Mouse (Mus musculus) CH12.LX (cell line): ENCODE data around the gene Gpr84. TPM values are rescaled to one million over a fixed set of nuclear protein-coding genes. Genes with fewer than 3 reads are reported as not detected.

ENCODE experiments used
- DNase-seq: peaks from one replicate; pipeline ENCODE4 v3.0.0-alpha.2; 2013; ENCODE audit errors: extremely low read depth
- H3K27ac ChIP-seq: 2 replicates; pipeline ENCODE4 v1.5.1; 2012; ENCODE audit warnings: low read depth, mild to moderate bottlenecking, control low read depth, moderate library complexity; ENCODE audit not compliant: insufficient read depth
- H3K27me3 ChIP-seq: replicated peaks from 2 replicates; pipeline ENCODE3; 2012; ENCODE audit warnings: inconsistent platforms
- H3K36me3 ChIP-seq, 2 experiments: replicated peaks in 1 of 2; 2 replicates each; pipeline versions ENCODE3 to v1.6.1; 2012; ENCODE audit warnings: inconsistent platforms in 1 of 2, low read length in 1 of 2, mild to moderate bottlenecking in 1 of 2, mixed read lengths in 1 of 2, moderate library complexity in 1 of 2; ENCODE audit not compliant: control insufficient read depth in 1 of 2, insufficient read depth in 1 of 2
- H3K4me1 ChIP-seq, 2 experiments: 2 replicates each; pipeline ENCODE4 v1.6.1; 2012; ENCODE audit warnings: inconsistent platforms in 1 of 2, moderate library complexity in 1 of 2; ENCODE audit not compliant: insufficient read depth in 2 of 2, control insufficient read depth in 1 of 2
- H3K4me2 ChIP-seq: 2 replicates; pipeline ENCODE4 v1.6.1; 2012; ENCODE audit warnings: low read depth, mild to moderate bottlenecking, control low read depth; ENCODE audit not compliant: poor library complexity, insufficient read depth, severe bottlenecking
- H3K4me3 ChIP-seq, 3 experiments: fragments of 150-350 bp in 1 of 3; sonication (generic) in 1 of 3; replicated peaks in 1 of 3; 2 replicates each; pipeline versions ENCODE3 to v1.5.1; 2011 to 2012; ENCODE audit warnings: low read depth in 2 of 3, low read length in 2 of 3, mild to moderate bottlenecking in 2 of 3, moderate library complexity in 2 of 3, control low read depth in 1 of 3, improper control_type of control experiment in 1 of 3, inconsistent platforms in 1 of 3, mixed read lengths in 1 of 3; ENCODE audit not compliant: poor library complexity in 1 of 3
- H3K79me2 ChIP-seq: replicated peaks from 2 replicates; pipeline ENCODE4 v1.6.1; 2012; ENCODE audit warnings: mild to moderate bottlenecking, moderate library complexity; ENCODE audit not compliant: control insufficient read depth, poor library complexity, insufficient read depth, severe bottlenecking; ENCODE audit errors: extremely low read depth
- H3K9ac ChIP-seq: 2 replicates; pipeline ENCODE4 v1.6.1; 2012; ENCODE audit warnings: low read depth, mild to moderate bottlenecking, control low read depth, moderate library complexity; ENCODE audit not compliant: insufficient read depth
- H3K9me3 ChIP-seq: replicated peaks from 2 replicates; pipeline ENCODE3; 2012; ENCODE audit warnings: low read length, inconsistent platforms, mixed read lengths
- BHLHE40 ChIP-seq: IDR thresholded peaks from 2 replicates; pipeline ENCODE4 v1.6.1; 2011; ENCODE audit warnings: mild to moderate bottlenecking, low read depth, low read length, improper control_type of control experiment
- CTCF ChIP-seq, 2 experiments: IDR thresholded peaks in 1 of 2; conservative IDR thresholded peaks in 1 of 2; 2 replicates each; pipeline ENCODE4 v1.5.1; 2011 to 2012; ENCODE audit warnings: low read depth in 2 of 2, low read length in 2 of 2, improper control_type of control experiment in 1 of 2, inconsistent platforms in 1 of 2, mild to moderate bottlenecking in 1 of 2, moderate library complexity in 1 of 2
- E2F4 ChIP-seq: IDR thresholded peaks from 2 replicates; pipeline ENCODE4 v1.6.1; 2011; ENCODE audit warnings: low read depth, low read length, improper control_type of control experiment; ENCODE audit not compliant: insufficient replicate concordance
- ETS1 ChIP-seq: conservative IDR thresholded peaks from 2 replicates; pipeline ENCODE4 v1.6.1; 2012; ENCODE audit warnings: low read depth, mild to moderate bottlenecking, inconsistent platforms, low read length, improper control_type of control experiment, moderate library complexity
- GABPA ChIP-seq: IDR thresholded peaks from 2 replicates; pipeline ENCODE4 v1.6.1; 2012; ENCODE audit warnings: low read depth, low read length, improper control_type of control experiment, inconsistent platforms; ENCODE audit not compliant: insufficient replicate concordance
- IRF4 ChIP-seq: IDR thresholded peaks from 2 replicates; pipeline ENCODE4 v1.6.1; 2014; ENCODE audit warnings: low read depth, mild to moderate bottlenecking, inconsistent platforms, low read length, improper control_type of control experiment
- JUND ChIP-seq: conservative IDR thresholded peaks from 2 replicates; pipeline ENCODE4 v1.6.1; 2011; ENCODE audit warnings: low read depth, low read length, improper control_type of control experiment
- KAT2A ChIP-seq: IDR thresholded peaks from 2 replicates; pipeline ENCODE4 v1.6.1; 2012; ENCODE audit warnings: low read length, improper control_type of control experiment, inconsistent platforms; ENCODE audit not compliant: insufficient replicate concordance
- MAFK ChIP-seq: IDR thresholded peaks from 2 replicates; pipeline ENCODE4 v1.6.1; 2011; ENCODE audit warnings: low read length, improper control_type of control experiment; ENCODE audit not compliant: insufficient replicate concordance
- MAX ChIP-seq: IDR thresholded peaks from 2 replicates; pipeline ENCODE4 v1.6.1; 2011; ENCODE audit warnings: low read length, improper control_type of control experiment
- MAZ ChIP-seq: IDR thresholded peaks from 2 replicates; pipeline ENCODE4 v1.6.1; 2012; ENCODE audit warnings: low read depth, mild to moderate bottlenecking, inconsistent platforms, low read length, improper control_type of control experiment, moderate library complexity
- MEF2A ChIP-seq: IDR thresholded peaks from 2 replicates; pipeline ENCODE4 v1.6.1; 2014; ENCODE audit warnings: low read depth, mild to moderate bottlenecking, inconsistent platforms, low read length, improper control_type of control experiment, borderline replicate concordance
- MXI1 ChIP-seq: IDR thresholded peaks from 2 replicates; pipeline ENCODE4 v1.6.1; 2011; ENCODE audit warnings: mild to moderate bottlenecking, low read depth, low read length, improper control_type of control experiment
- NELFE ChIP-seq: IDR thresholded peaks from 2 replicates; pipeline ENCODE4 v1.6.1; 2011; ENCODE audit warnings: low read depth, low read length, improper control_type of control experiment
- RAD21 ChIP-seq: IDR thresholded peaks from 2 replicates; pipeline ENCODE4 v1.6.1; 2011; ENCODE audit warnings: low read depth, mild to moderate bottlenecking, low read length, improper control_type of control experiment, moderate library complexity
- RCOR1 ChIP-seq: conservative IDR thresholded peaks from 2 replicates; pipeline ENCODE4 v1.6.1; 2012; ENCODE audit warnings: low read depth, mild to moderate bottlenecking, inconsistent platforms, low read length, improper control_type of control experiment
- SMC3 ChIP-seq: IDR thresholded peaks from 2 replicates; pipeline ENCODE4 v1.6.1; 2011; ENCODE audit warnings: low read depth, low read length, improper control_type of control experiment
- TBP ChIP-seq: conservative IDR thresholded peaks from 2 replicates; pipeline ENCODE4 v1.6.1; 2011; ENCODE audit warnings: low read depth, low read length, improper control_type of control experiment
- TCF12 ChIP-seq: IDR thresholded peaks from 2 replicates; pipeline ENCODE4 v1.6.1; 2014; ENCODE audit warnings: low read depth, mild to moderate bottlenecking, inconsistent platforms, low read length, improper control_type of control experiment
- UBTF ChIP-seq: IDR thresholded peaks from 2 replicates; pipeline ENCODE4 v1.6.1; 2012; ENCODE audit warnings: low read depth, mild to moderate bottlenecking, inconsistent platforms, low read length, improper control_type of control experiment, moderate library complexity
- USF1 ChIP-seq: IDR thresholded peaks from 2 replicates; pipeline ENCODE4 v1.6.1; 2014; ENCODE audit warnings: low read depth, mild to moderate bottlenecking, inconsistent platforms, low read length, improper control_type of control experiment
- USF2 ChIP-seq: conservative IDR thresholded peaks from 2 replicates; pipeline ENCODE4 v1.6.1; 2011; ENCODE audit warnings: low read depth, low read length, improper control_type of control experiment
- ZC3H11A ChIP-seq: IDR thresholded peaks from 2 replicates; pipeline ENCODE4 v1.6.1; 2012; ENCODE audit warnings: low read depth, mild to moderate bottlenecking, inconsistent platforms, low read length, improper control_type of control experiment
- ZMIZ1 ChIP-seq: IDR thresholded peaks from 2 replicates; pipeline ENCODE4 v1.6.1; 2012; ENCODE audit warnings: low read depth, mild to moderate bottlenecking, inconsistent platforms, low read length, improper control_type of control experiment
- ZNF384 ChIP-seq: IDR thresholded peaks from 2 replicates; pipeline ENCODE4 v1.6.1; 2012; ENCODE audit warnings: low read depth, low read length, improper control_type of control experiment, inconsistent platforms
- dilution Hi-C: fragments of 300-500 bp; cut with MboI; formaldehyde crosslinking; loops from 2 replicates; pipeline ENCODE4 v1.14.3; 2020; ENCODE audit warnings: low sequenced_read_pairs; ENCODE audit not compliant: extremely low pct_unique_long_range_greater_than_20kb, extremely low pct_ligation_motif_present
- in situ Hi-C: fragments of 300-500 bp; cut with MboI; formaldehyde crosslinking; loops from 3 replicates; pipeline ENCODE4 v1.14.3; 2019; ENCODE audit warnings: low sequenced_read_pairs, low pct_ligation_motif_present, low pct_unique_long_range_greater_than_20kb, mixed read lengths
- polyA plus RNA-seq: library from polyadenylated mRNA; unstranded; fragments of >175 nt; gene quantifications from 2 replicates; pipeline ENCODE4 v1.2.1, GENCODE M21; 2012; ENCODE audit warnings: low read depth; ENCODE audit not compliant: insufficient read length
- total RNA-seq, 2 experiments: library from RNA; depleted of rRNA; stranded (reverse); fragments of 300-350 nt in 1 of 2; fragments of >200 nt in 1 of 2; gene quantifications; 2 replicates each; pipeline ENCODE4 v1.2.3; 2012 to 2014

Gpr84 gene
- total and polyA plus RNA-seq, 3 experiments, result 0.42 to 1.4 (median 0.66) TPM

GRCm38 (mm10) chr15:103336996-103337667, 26.7 kb upstream of the Gpr84 start:
- H3K4me2 ChIP-seq, result peak overlapping the region; percentile 52
- H3K27me3 ChIP-seq, result peaks cover 8% of the 10 kb centered on the region
- H3K36me3 ChIP-seq, result no peaks in the 10 kb centered on the region
- no peak overlapping the region for H3K4me3 ChIP-seq
- no peaks in the 10 kb centered on the region for H3K79me2 ChIP-seq
- H3K9ac ChIP-seq, result no peak overlapping the region
- in situ Hi-C loops (no loop called here), dilution Hi-C loops (no loop called here)
- no peak overlapping the region for H3K27ac ChIP-seq
- peaks cover 23 to 73% of the 10 kb centered on the region in 2 experiments for H3K4me1 ChIP-seq
- 0 out of 2 replicates have a peak, but pooled peaks have one; percentile 18 for TF ChIP-seq BHLHE40
- 0 out of 2 replicates have a peak, but pooled peaks have one; percentile 10 for TF ChIP-seq TBP
- no peak for TF ChIP-seq RAD21
- no peaks in the 10 kb centered on the region for H3K9me3 ChIP-seq
- DNase-seq, result peak; percentile 57

- Histone ChIP-seq H3K4me1 (peaks cover 23 to 80% of the 10 kb centered on the region in 2 experiments), H3K4me3 (no peak overlapping the region)
- dilution Hi-C loops, result no loop called here
These were observed 25.2 kb upstream of the Gpr84 start for GRCm38 (mm10) chr15:103335488-103336235.

DNA sequence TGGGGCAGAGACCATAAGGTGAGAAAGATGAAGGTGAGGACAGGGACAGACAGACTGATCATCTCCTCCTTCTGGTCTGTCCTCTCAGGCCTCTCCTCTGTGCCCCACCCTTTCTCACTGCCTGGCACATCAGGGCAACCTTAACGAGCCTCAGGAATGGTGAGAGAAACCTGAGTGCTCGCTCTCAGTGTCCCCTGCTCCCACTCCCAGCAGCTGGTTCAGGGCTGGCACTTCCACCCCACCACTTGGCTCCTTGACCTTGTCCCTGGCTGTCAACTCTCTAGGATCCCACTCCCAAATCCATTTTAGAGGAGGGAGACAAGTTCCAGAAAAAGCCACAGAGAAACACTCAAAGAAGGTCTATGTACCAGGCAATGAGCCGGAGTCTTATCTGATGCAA, 24.6 kb upstream of the Gpr84 start:
- Histone ChIP-seq H3K9ac (no peak overlapping the region), H3K9me3 (no peaks in the 10 kb centered on the region), H3K79me2 (no peaks in the 10 kb centered on the region), H3K4me2 (no peak overlapping the region), H3K27me3 (no peaks in the 10 kb centered on the region), H3K36me3 (peaks cover 0 to 3% of the 10 kb centered on the region in 2 experiments), H3K27ac (no peak overlapping the region), H3K4me1 (peaks cover 20 to 80% of the 10 kb centered on the region in 2 experiments), H3K4me3 (no peak overlapping the region)
- in situ Hi-C loops (no loop called here), dilution Hi-C loops (no loop called here)
- DNase-seq, result no peak
- TF ChIP-seq MAX (no peak), SMC3 (no peak), ETS1 (no peak), JUND (no peak), MAZ (no peak), USF2 (no peak), IRF4 (no peak), ZMIZ1 (no peak), RAD21 (no peak), USF1 (no peak), RCOR1 (no peak), TCF12 (no peak), E2F4 (no peak), TBP (no peak), GABPA (no peak)

More at GRCm38 (mm10) chr15:103335488-103336235, 25.2 kb upstream of the Gpr84 start:
- no peaks in the 10 kb centered on the region for H3K79me2 ChIP-seq
- H3K9ac ChIP-seq, result no peak overlapping the region
- H3K27me3 ChIP-seq, result peaks cover under 1% of the 10 kb centered on the region
- no peaks in the 10 kb centered on the region for H3K36me3 ChIP-seq
- no peak overlapping the region for H3K4me2 ChIP-seq
- TF ChIP-seq SMC3 (no peak), TCF12 (no peak), MAFK (no peak), TBP (no peak), UBTF (no peak), CTCF (conservative IDR thresholded peaks at IDR 0.05 in 1 of 2, IDR thresholded peaks at IDR 0.05 in 1 of 2; ENCODE audit: low read depth in 2 of 2, low read length in 2 of 2) (no peak), MAZ (no peak), KAT2A (no peak), ZMIZ1 (no peak), ZNF384 (no peak), GABPA (no peak), MEF2A (no peak), ZC3H11A (no peak), JUND (no peak), NELFE (no peak), MXI1 (no peak), MAX (no peak)
- TF ChIP-seq, all 38 proteins: peak for 0
- DNase-seq, result no peak
- in situ Hi-C loops, result no loop called here
- Histone ChIP-seq H3K9me3 (no peaks in the 10 kb centered on the region), H3K27ac (no peak overlapping the region)
